Mouse (Mus musculus) CD4-positive, CD25-positive, alpha-beta regulatory T cell, adult 2 months (primary cell): Measurements from ENCODE around the gene Krt28.
A peak's percentile ranks its signal among the peaks of the same experiment; 100 is the strongest.

Experiments used
- DNase-seq: peaks from one replicate; pipeline ENCODE4 v3.0.0-alpha.2; 2012; ENCODE audit warnings: low read depth, low spot score

Gene Krt28

DNA sequence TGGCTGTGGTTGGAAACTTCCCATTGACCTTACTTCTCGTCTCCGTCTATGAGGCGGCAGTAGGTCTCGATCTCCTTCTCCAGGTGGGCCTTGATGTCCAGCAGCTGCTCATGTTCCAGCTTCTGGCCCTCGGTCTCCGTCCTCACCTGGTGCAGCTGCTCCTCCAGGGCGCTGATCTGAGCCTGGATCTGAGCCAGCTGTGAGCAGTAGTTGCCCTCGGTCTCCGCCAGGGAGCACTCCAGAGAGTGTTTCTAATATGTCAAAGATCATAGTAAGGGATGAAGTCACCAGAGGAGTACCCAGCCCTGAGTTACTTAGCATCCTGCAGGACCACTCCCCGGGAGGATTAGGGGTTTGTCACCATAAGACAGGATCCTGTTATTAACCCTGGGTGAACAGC lies 7.9 kb downstream of the Krt28 start:
- peak; percentile 16 for DNase-seq

GRCm38 (mm10) chr11:99364412-99364811 lies 10.3 kb downstream of the Krt28 start:
- DNase-seq = peak; percentile 56

DNA sequence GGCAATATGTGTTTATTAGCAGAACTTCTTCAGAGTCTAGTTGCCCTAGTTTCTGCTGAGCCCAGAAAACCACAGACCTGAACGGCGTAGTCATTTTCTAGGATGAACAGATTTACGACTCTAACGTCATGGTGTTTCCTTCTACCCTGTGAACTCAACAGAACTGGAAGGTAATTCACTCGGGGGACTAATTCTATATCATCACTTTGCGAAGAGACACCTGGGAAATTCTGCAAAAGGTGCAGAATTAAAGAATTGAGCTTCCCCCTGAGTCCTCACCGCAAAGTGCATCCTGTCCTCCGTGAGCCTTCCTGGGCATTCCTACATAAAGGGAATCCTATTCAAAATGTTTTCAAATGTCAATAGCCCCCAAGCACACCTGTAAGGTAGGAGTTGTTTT lies 13.3 kb downstream of the Krt28 start:
- DNase-seq = no peak

DNA sequence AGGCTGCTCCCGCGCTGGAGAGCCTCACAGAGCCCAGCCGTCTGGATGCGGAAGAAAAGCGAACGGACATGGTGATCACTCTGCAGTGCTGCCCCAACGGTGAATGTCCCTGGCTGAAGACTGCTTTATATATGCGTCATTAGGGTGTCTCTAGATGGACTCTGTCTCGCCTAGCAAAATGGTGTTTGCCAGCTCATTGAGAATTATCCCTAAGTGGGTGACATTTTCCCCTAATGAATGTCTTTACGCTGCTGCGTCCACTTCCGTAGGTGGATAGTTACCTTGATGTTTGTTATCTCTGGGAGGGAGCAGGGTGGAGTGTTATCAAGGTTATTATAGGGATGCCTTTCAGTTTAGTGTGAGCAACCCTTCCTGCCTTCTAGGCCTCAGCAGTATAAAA lies 23.7 kb downstream of the Krt28 start, which contains the start of gene Krt27:
Krt27 (minus strand) TSS at position 101 of the 400 bp plus-strand sequence.
- DNase-seq = no peak

DNA sequence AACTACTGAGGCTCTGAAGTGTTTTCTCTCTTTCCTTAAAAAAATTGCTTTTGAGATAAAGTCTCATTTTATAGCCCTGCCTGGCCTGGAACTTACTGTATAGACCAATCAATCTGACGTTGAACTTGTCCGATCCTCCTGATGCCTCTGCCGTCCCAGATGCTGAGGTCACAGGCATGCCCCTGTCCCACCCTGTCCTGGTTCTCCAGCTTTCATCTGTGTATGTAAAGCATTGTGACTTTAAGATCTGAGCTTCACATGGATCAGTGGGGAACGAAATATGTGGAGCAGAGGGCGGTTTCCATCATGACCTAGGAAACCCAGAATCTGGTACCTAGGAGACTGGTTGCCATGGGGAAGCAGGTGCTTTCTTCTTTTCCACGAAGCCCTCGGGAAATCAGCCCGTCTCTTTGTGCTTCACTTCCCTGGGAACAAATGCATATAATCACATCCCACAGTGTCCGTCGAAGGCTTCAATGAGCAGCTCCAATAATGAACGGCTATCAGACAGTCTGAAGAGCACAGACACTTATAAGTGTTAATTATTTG lies 35.3 kb downstream of the Krt28 start:
- DNase-seq = no peak

DNA sequence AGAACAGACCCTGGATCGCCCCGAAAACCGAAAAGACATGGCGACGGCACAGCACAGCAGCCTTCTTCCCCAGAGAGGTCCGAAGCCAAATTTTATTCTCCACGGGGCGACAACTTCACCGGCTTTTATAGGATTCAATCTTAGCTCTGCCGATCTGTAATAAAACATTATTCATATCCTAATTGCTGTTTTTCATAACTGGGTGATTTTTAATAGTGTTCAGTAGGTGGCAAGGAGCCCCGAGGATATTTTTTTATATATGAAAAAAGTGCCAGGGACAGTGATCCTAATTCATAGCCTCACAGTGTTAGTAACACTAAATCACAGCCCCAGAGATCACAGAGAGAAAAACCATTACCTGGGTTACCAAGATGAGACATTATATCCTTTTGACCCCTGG lies 36.8 kb downstream of the Krt28 start, which contains the start of gene Krt26:
Krt26 (minus strand) TSS at position 101 of the 400 bp plus-strand sequence.
- no peak for DNase-seq

DNA sequence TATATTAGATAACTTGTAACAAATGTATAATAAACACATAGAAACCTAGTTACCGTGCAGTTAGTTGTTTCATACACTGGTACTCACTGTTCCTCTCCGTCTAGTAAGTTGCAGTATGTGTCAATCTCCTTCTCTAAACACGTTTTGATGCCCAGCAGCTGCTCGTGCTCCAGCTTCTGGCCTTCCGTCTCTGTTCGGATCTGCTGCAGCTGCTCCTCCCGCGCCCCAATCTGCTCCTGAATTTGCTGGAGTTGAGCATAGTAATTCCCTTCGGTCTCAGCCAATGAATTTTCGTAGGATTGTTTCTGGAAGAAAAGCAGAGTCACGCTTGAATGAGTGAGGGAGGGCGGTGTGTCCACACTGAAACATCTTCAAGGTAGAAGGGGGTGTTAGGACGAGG lies 41.3 kb downstream of the Krt28 start:
- DNase-seq = no peak

DNA sequence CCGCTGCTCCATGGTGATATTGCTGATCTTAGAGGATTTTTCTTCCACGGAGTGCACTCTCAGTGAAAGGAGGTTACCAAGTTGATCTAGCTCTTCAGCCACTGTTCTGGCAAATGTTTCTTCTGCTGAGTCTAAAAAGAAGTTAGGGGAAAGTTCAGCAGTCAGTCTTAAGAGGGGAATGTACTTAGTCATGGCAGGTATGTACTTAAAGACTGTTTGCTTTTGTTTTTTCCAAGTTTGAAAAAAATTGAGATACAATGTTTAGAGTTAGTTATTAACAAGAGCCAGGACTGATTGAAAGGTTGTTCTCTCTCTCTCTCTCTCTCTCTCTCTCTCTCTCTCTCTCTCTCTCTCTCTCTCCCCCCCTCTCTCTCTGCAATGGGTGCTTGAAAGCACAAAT lies 45.0 kb downstream of the Krt28 start:
- DNase-seq = no peak

GRCm38 (mm10) chr11:99322851-99323250 lies 51.9 kb downstream of the Krt28 start, which contains the start of gene Krt25:
TSS of gene Krt25 (minus strand) at chr11:99322951.
- DNase-seq = no peak

DNA sequence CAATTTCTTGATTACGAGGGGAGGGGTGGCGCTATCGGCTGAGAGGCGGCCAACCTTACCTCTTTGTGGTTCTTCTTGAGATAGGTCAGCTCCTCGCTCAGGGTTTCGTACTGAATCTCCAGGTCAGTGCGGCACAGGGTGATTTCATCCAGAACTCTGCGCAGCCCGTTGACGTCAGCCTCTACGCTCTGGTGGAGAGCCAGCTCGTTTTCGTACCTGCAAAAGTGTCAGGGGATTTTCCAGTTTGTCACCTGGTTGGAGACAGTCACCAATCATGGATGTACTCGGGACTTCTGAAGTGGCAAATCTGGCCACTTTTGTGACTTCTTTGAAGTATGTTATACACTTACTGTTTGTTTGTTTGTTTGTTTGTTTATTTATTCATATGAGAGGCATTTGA lies 53.6 kb downstream of the Krt28 start:
- DNase-seq = no peak

DNA sequence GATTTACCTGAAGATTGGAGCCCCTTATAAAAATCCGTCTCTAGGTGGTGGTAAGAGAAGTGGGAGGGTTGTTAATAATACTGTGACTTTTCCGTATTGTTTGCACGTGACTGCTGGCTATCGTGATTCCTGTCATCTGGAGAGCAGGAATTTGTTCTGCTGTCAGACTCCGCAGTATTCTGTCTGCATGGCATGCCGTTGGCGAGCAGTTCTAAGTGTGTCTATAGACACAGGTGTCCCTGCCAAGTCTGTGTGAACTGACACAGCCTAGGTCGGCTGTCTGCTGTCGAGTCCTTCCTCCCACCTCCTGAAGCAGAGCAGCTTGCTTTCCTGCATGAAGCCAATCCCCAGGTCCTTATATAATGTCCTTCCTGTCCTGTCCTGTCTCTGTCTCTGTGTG lies 55.6 kb downstream of the Krt28 start:
- DNase-seq = no peak

DNA sequence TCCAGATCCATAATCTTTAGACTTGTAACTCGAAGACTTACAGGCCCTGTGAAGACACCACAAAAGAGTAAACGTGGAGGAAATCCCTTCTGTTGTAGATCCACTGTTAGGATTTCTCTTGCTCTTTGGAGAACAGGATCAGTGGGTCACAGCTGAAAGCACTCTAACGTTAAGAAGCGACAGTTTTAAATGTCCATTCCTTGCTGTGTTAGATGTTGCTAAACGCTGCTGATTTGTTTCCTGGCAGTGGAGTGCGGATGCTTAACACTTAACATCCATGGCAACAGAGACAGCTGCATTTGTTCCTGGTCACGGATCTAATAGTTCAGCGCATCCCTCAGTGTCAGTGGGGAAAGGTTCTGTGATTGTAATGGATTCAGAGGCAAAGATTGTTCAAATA lies 58.2 kb downstream of the Krt28 start:
- no peak for DNase-seq
